Mouse (Mus musculus) left cerebral cortex, adult 11 months (tissue): ENCODE data around the gene Saal1.
"Not testable (repeated sequence)": the region's sequence is repeated elsewhere in the genome, so short reads cannot be mapped to it uniquely, and the experiment has no call there.

Source experiments
- DNase-seq: peaks from one replicate; pipeline ENCODE4 v3.0.0; 2022; ENCODE audit warnings: low spot score

Saal1 gene

GRCm38 (mm10) chr7:46710390-46710844 lies at the start of gene Saal1:
Gene Saal1 (minus strand): TSS chr7:46710680.
- DNase-seq, result peak; percentile 52

GRCm38 (mm10) chr7:46751490-46751889 lies 41.0 kb upstream of the Saal1 start, which contains the start of gene Saa2:
Gene Saa2 (plus strand): TSS chr7:46751790.
- DNase-seq, result no peak

- DNase-seq, result no peak
These were observed 38.0 kb upstream of the Saal1 start for GRCm38 (mm10) chr7:46748459-46748858.

- no peak for DNase-seq
These were observed 35.9 kb upstream of the Saal1 start for GRCm38 (mm10) chr7:46746381-46746780.

- no peak for DNase-seq
These were observed 35.3 kb upstream of the Saal1 start for GRCm38 (mm10) chr7:46745816-46746215.

- DNase-seq, result not testable (repeated sequence)
These were observed 32.4 kb upstream of the Saal1 start, which contains the start of gene Saa1 for GRCm38 (mm10) chr7:46742880-46743279. Gene Saa1 (minus strand): TSS chr7:46742980.

GRCm38 (mm10) chr7:46740041-46740440 lies 29.6 kb upstream of the Saal1 start:
- not testable (repeated sequence) for DNase-seq

- DNase-seq, result no peak
These were observed 28.3 kb upstream of the Saal1 start for GRCm38 (mm10) chr7:46738561-46739460.

GRCm38 (mm10) chr7:46734983-46735382 lies 24.5 kb upstream of the Saal1 start:
- no peak for DNase-seq

- no peak for DNase-seq
These were observed 22.0 kb upstream of the Saal1 start, which contains the start of gene Saa4 for GRCm38 (mm10) chr7:46732458-46732857. Gene Saa4 (minus strand): TSS chr7:46732603.

GRCm38 (mm10) chr7:46727584-46727983 lies 17.1 kb upstream of the Saal1 start:
- no peak for DNase-seq

GRCm38 (mm10) chr7:46724396-46724795 lies 13.9 kb upstream of the Saal1 start:
- DNase-seq, result no peak

GRCm38 (mm10) chr7:46723849-46724248 lies 13.4 kb upstream of the Saal1 start:
- no peak for DNase-seq

- no peak for DNase-seq
These were observed 12.9 kb upstream of the Saal1 start for GRCm38 (mm10) chr7:46723354-46723753.

GRCm38 (mm10) chr7:46720460-46720859 lies 10.0 kb upstream of the Saal1 start:
- DNase-seq, result no peak

- no peak for DNase-seq
These were observed 9.0 kb upstream of the Saal1 start for GRCm38 (mm10) chr7:46719526-46719925.

- no peak for DNase-seq
These were observed 8.3 kb upstream of the Saal1 start for GRCm38 (mm10) chr7:46718591-46719270.

GRCm38 (mm10) chr7:46716897-46717296 lies 6.4 kb upstream of the Saal1 start:
- DNase-seq, result no peak

- DNase-seq, result no peak
These were observed 5.1 kb upstream of the Saal1 start, which contains the start of gene Saa3 for GRCm38 (mm10) chr7:46715600-46715999. Gene Saa3 (minus strand): TSS chr7:46715700.

- DNase-seq, result no peak
These were observed 4.0 kb upstream of the Saal1 start for GRCm38 (mm10) chr7:46714518-46714917.

- DNase-seq, result no peak
These were observed 1.8 kb upstream of the Saal1 start for GRCm38 (mm10) chr7:46712250-46712649.

GRCm38 (mm10) chr7:46700521-46701025 lies 9.9 kb downstream of the Saal1 start:
- DNase-seq, result no peak

- DNase-seq, result no peak
These were observed 13.7 kb downstream of the Saal1 start for GRCm38 (mm10) chr7:46696754-46697153.
